Mouse (Mus musculus): ENCODE data around the gene Acad11. TPM values are rescaled to one million over a fixed set of nuclear protein-coding genes. Genes with fewer than 3 reads are reported as not detected.

The Acad11 gene
- total RNA-seq, 2 experiments from 2014 or later, result 121 to 130 TPM

- no peak for DNase-seq
Measured at GRCm38 (mm10) chr9:104080038-104080437, 16.9 kb downstream of the Acad11 start.

DNA sequence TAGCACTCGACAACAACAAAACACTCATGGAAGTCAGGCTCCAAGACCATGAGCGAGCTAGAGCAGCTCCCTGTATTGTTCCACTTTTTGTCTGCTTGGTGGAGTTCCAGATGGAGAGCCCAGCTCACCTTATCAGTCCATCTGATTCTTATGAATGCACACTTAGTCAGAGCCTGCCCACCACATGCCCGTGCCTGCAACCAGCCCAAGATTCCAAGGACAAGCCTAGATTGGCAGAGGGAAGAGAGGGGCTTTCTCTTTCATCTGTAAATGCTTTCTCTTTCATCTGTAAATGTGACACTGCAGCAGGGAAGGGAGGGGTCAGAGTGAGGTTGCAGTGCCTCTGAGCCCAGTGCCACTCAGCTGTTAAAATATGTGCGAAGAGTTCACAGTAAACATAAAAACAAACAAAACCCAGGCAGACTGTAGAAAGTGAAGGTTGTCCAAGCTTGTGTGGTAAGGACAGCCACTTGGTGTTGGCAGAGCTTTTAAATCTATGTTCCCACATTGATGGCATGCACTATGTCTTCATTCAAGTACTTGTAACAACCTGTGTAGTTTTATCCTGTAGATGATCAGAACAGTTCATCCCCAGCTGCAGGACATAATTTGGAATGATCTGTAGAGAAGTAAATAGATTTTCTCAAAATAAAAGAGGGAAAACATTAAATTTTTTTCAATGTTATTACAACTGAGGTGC, 22.7 kb downstream of the Acad11 start:
- DNase-seq, result no peak

- DNase-seq, result peak; percentile 40
Measured at GRCm38 (mm10) chr9:104088555-104088954, 25.4 kb downstream of the Acad11 start.

DNA sequence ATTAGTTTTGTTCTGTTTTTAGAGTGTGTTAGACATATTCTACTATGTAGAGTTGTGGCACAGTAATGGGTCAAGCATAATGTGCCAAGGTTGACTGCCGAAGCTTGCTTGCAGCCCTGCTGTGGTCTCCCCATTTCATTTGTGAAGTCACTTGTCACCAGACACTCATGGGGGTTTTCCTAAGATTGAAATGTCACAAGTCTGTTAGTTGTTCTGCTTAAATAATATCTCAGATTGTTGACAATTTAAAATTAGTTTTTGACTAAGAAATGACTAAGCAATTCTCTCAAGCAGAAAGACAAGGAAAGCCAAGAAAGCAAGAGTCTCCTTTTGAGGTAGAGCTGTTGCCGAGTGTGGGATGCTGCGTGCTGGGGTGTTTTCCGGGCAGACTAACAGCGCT, 29.8 kb downstream of the Acad11 start:
- DNase-seq, result no peak

GRCm38 (mm10) chr9:104098256-104098655, 35.1 kb downstream of the Acad11 start:
- DNase-seq, result no peak

DNA sequence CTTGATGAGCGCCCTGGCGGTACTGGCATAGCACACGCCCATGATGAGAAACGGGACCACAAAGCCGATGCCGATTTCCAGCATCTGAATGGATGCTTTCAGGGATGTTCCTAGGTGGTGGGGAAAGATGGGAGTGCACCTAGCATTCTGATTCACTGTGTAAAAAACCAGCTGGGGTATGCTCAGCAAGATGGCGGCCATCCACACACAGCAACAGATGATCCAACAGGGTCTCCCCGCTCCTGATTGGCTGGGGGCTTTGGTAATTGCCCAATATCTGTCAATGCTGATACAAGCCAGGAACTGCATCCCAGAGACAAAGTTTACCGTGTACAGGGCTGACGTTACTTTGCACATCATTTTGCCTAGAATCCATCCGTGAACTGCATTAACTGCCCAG, 35.9 kb downstream of the Acad11 start:
- no peak for DNase-seq

DNA sequence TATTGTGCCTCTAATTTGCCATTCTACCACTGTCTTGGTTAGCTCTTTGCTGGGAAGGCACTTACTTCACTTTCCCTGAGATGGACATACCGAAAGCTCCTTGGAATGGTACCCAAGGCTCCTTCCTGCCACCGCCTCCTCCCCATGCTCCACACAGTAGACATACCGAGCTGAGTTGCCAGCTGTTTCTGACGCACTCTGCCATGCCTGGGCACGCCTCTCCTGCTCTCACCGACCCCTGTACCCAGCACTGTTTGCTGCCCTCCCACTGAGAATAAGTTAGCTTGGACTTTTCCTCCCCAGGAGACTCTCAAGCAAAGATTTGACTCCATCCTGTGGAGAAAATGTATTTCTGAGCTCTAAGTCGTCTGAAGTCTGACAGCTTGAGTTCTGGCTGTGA, 37.6 kb downstream of the Acad11 start:
- no peak for DNase-seq

DNA sequence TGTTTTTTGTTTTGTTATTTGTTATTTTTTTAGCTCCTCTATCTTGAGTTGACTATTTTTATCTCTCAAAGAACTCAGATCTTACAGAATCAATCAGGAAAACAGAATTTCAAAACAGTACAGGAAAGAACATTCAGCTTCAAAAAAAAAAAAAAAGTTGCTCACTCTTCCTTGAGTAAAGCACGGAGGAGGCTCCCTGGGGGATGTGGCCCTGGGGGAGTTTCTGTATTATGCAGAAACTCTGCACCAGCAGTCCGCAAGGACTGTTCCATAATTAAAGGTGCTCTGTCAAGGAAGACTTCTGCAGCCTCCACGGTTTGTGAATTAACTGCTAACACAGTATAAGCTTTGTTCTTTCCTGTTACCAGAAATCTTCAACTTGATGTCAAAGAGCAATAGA, 38.3 kb downstream of the Acad11 start:
- peak; percentile 56 for DNase-seq

DNA sequence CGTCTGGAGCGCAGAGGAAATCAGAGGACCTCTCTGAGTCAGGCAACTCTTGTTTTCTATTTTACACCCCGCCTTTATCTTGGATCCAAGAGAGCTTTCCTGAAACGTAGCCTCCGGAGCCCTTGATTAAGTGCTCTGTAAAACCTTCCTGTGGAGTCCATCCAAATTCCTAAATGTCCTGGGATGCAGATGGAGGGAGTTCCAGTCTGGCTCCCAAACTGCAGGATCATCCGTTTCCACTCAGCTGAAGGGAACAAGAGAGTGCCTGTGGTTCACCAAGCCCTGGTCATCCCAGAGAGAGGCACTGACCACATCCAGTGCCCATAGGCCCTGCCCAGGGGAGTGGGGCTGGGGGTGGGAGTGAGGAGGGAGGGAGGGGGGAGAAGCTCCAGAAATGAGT, 39.1 kb downstream of the Acad11 start:
- DNase-seq, result no peak

GRCm38 (mm10) chr9:104102901-104103300, 39.7 kb downstream of the Acad11 start:
- DNase-seq, result no peak

- DNase-seq, result no peak
Measured at GRCm38 (mm10) chr9:104104986-104105385, 41.8 kb downstream of the Acad11 start.

DNA sequence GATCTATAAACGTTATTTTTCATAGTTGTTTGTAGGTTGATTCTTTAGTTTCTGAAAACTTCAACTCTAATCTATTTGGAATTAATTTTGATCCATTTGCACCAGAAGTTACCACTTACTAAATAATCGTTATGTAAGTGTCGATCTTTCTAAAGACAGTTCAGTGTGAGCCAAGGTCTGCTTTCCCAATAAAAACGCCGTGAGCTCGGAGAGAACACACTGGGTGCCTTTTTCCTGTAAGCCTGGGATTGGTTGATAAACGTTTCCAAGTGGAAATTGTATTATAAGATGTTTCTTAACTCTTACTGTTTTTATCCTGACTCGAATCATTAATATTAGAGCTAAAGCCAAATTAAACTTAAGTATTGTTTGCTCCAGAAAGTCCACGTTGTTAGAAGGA, 43.8 kb downstream of the Acad11 start:
- no peak for DNase-seq

DNA sequence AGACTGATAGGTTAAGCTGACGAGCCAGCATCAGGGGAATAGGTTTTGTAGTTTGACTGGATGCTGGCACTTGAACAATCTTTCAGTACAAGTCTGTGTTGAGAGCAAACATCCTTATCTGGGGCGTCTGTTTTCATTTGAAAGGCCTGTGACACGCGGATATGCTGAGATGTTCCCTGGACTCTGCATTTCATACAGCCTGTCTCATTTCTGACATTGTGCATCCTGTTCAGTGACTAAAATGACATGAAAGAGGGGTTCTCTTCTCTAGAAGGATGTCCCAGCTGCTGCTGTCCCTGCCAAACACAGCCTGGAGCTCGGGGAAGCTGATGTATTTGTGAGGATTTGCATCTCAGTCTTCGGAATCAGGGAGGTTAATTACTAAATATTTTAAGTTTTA, 44.3 kb downstream of the Acad11 start:
- no peak for DNase-seq

GRCm38 (mm10) chr9:104108571-104109143, 45.5 kb downstream of the Acad11 start:
- DNase-seq, result no peak

- DNase-seq, result no peak
Measured at GRCm38 (mm10) chr9:104109151-104109550, 46.0 kb downstream of the Acad11 start.

DNA sequence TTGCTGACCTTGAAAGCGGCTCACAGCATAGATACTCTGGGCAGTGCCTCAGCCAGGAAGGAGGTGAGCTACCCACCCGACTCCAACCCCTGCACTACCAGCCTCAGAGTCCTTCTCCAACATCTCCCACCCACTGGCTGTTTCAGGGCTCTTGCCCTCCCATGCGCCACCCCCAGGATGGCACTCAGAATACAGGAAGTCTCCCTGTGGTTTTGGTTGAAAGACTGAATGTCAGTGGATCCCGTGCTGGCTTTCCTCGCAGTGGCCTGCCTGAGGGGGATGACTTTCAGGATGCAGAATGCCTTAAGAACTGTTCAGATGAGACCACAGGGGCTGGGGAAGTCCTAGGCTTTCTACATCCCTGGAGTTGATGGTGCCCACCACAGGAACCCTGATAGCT, 59.9 kb downstream of the Acad11 start:
- no peak for DNase-seq

DNA sequence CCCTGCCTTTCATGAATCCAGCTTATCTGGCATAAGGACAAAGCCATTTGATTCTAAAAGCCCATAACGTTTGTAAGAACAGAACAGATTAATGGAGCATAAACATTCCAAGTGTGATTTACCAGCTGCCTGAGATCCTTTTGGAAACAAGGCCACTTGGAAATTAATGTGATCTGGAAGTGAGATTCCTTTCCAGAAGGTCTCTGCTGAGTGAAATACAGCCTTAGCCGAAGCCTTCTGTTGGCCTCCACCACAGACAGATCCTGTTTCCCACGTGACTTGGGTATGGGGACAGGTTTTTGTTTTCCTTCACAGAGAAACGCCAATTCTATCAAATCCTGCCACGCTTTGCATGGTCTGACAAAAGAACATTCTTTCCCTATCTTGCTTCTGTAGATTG, 60.4 kb downstream of the Acad11 start:
- no peak for DNase-seq

GRCm38 (mm10) chr9:104126833-104127232, 63.7 kb downstream of the Acad11 start, which contains the start of gene Ackr4:
Ackr4 (minus strand) TSS chr9:104126933.
- DNase-seq, result no peak

GRCm38 (mm10) chr9:104128110-104128509, 64.9 kb downstream of the Acad11 start:
- DNase-seq, result no peak

- DNase-seq, result no peak
Measured at GRCm38 (mm10) chr9:104130141-104130755, 67.1 kb downstream of the Acad11 start.

DNA sequence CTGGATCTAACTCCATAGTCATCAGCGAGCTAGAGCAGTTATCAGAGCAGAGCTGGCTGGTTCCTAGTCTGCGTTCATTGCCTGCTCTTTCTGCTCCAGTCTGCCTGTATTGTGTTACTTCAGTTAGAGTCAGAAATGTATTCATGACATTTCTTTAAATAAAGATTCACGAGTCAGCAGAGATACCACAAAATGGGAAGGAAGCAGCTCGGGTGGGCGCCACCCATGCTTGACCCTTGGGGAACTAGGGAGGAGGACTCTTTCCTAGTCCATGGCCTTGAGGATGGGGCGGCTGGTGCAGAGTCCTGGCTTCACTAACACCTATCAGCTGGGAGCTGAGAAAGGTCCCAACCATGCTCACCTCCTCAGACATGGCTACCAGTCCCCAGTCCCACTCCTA, 77.2 kb downstream of the Acad11 start:
- DNase-seq, result no peak

- DNase-seq, result no peak
Measured at GRCm38 (mm10) chr9:104142805-104143204, 79.6 kb downstream of the Acad11 start.

DNA sequence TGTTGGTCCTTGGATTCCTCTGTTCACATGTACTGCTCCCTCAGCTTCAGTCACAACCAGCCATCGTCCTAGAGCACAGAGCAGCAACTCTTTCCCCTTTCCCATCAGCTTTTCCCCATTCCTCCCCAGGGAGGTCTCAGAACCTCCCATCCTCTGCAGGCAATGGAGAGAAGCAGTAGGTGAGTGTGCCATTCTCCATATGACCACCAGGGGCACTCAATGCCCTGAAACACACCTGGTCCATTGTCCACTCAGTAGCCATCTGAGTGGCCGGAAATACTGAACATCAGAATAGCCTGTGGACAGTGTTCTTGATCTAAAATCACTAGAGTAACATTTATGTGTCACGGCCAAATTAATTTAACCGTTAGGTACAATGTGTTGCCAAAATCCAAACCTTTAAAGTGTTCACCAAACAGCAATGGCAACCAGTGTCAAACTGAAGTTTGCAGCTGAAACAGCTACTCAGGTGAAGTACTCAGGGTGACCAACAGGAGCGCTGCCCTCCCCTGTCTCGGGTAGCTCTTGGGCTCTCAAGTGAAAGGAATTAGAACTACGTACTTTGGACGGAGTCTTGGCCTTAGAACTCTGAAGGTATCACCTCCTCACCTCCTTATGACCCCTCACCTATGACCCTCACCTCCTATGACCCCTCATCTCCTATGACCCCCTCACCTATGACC, 81.3 kb downstream of the Acad11 start:
- no peak for DNase-seq
